Mouse (Mus musculus) CH12.LX (cell line): ENCODE data around the gene Hoxb3.

Experiments
- CTCF ChIP-seq, 2 experiments: IDR thresholded peaks in 1 of 2; conservative IDR thresholded peaks in 1 of 2; 2 replicates each; pipeline ENCODE4 v1.5.1; 2011 to 2012; ENCODE audit warnings: low read depth in 2 of 2, low read length in 2 of 2, improper control_type of control experiment in 1 of 2, inconsistent platforms in 1 of 2, mild to moderate bottlenecking in 1 of 2, moderate library complexity in 1 of 2
- SMC3 ChIP-seq: IDR thresholded peaks from 2 replicates; pipeline ENCODE4 v1.6.1; 2011; ENCODE audit warnings: low read depth, low read length, improper control_type of control experiment

DNA sequence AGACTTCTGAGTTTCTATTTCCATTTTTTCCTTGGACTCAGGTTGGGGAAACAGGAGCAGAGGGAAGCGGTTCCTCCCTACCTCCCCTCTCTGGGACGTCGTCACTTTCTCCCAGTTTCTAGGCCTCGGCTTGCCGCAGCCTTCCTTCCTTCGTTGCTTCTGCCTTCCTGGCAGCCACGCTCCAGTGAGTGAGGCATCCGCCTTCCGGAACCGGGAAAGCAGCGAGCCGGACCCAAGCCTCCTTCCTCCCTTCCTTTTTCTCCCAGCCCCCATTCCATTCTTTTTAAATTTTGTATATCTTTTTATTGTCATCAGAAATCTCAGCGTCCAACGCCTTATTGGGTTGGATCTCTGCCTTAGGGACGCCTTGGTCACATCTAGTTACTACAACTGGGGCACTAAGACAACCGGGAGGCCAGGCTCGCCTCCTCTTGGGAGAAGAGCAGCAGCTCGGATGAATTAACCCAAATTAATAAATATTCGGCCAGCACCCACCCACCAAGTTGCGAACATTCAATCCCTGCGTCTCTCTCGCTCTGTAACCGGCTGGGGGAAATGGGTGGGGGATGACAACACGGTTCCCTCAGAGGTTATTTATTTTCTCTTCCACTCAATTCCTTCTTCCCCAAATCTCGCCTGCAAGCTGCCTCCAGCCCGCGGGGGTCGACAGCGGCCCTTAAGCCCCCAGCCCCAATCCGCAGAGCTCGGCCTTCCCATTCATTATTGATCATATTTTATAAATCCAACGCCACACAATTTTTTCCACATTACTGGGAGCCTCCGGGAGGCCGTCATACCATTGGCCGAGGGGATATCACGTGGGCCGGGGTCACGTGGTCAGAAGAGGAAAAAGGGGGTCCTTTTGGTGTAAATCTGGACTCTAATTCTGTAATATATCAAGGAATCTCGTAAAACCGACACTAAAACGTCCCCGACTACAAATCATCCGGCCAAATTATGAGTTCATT lies 37.1 kb upstream of the Hoxb3 start, which contains the start of gene Hoxb7:
- no peak for TF ChIP-seq SMC3
- TF ChIP-seq CTCF (conservative IDR thresholded peaks at IDR 0.05 in 1 of 2, IDR thresholded peaks at IDR 0.05 in 1 of 2; ENCODE audit: low read depth in 2 of 2, low read length in 2 of 2) = no peak
